Mouse (Mus musculus): ENCODE results near the gene Olfr63. TPM values are rescaled to one million over a fixed set of nuclear protein-coding genes. Genes with fewer than 3 reads are reported as not detected.
"Not testable (repeated sequence)": the region's sequence is repeated elsewhere in the genome, so short reads cannot be mapped to it uniquely, and the experiment has no call there.

Olfr63 gene
- not detected for total RNA-seq (2021)
- long read RNA-seq, experiment 1: 0 reads
- long read RNA-seq, experiment 2: 0 reads

DNA sequence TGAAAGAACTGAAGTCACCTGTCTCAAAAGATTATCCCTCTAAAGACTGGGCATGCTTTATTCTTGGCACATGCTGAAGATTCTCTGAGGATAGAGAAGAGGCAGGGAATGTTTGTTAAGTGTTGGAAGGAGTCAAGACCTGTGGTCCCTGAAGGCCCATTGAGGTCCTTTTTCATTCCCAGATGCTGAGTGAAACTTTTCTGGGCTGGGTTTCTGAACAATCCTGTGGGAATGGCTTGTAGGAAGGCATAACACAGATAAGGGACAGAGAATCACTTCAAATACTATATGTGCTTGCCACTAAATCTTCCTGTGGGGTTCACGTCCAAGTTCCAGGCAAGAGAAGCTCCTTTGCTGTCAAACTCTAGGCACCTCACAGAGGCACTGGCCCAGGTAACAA is at the start of gene Olfr63:
Gene Olfr63 (plus strand): TSS at position 301 of the 400 bp plus-strand sequence.
- no peak for DNase-seq

DNA sequence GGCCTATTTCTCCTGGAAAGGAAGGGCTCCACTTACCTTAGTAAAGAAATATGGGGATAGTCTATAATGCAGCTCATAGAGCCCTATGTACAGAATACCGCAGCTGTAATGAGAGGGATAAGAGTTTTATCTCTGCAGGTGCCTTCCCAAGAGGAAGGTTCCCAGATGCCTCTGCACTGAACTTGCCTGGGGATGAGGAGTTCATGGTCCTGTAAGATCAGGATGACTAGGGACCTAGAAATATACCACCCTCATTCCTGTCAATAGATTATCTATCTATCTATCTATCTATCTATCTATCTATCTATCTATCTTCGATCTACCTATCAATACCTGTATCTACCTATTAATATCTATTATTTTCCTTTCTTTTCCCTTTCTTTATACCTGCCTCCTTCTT is 42.9 kb upstream of the Olfr63 start, which contains the start of gene Olfr1564:
Gene Olfr1564 (minus strand): TSS at position 101 of the 400 bp plus-strand sequence.
- DNase-seq: no peak

DNA sequence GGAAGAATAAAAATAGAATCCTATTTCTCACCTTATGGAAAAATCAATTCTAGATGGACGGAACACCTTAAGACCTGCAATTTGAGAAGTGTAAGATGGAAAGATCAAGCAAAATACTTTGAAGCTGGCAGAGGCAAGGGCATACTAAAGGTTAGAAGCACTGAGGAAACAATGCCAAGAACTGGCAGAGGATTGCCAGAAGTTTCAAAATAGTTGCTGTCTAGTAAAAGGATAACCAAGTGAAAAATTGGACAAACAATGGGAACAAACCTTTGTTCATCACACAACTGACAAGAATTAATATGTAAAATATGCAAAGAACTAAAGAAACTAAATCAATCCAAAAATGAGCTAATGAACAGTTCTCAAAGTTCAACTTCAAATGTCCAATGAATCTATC is 27.8 kb upstream of the Olfr63 start:
- not testable (repeated sequence) for DNase-seq

DNA sequence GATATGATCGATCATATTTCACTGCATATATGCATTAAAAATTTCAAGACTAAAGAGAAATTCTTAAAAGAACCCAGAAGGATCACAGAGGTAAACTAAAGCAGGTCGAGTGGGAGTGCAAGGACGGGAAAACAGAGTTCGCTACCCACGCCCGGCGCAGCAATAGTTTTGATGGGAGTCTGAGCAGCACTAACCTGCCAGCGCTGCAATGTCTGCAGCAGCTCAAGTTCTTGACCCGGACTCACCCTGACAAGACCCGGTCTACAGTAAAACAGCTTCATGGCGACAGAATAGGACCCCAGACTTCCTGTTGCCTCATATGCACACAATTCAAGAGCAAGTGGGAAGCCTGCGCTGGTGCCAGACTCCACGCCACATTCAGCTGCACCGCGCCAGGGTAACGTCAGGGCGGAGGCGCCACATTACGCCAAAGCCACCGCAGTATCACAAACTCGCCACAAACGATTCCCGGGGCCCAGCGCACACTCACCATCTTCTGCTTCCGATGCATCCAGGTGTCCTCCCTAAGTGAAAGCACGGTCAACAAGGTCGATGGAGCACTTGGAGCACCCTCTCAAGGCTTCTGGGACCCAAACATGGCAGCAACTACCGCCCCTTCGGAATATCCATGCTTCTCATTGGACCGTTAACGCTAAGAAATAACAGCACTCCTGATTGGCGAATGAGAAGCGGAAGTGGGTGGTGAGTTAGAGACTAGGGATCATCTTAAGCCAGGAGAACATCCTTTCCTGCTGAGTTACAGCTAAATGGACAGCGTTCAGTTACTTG is 9.8 kb upstream of the Olfr63 start, which contains the start of gene Zfp955a:
Gene Zfp955a (minus strand): TSS at position 616 of the 789 bp plus-strand sequence.
- DNase-seq: not testable (repeated sequence)

DNA sequence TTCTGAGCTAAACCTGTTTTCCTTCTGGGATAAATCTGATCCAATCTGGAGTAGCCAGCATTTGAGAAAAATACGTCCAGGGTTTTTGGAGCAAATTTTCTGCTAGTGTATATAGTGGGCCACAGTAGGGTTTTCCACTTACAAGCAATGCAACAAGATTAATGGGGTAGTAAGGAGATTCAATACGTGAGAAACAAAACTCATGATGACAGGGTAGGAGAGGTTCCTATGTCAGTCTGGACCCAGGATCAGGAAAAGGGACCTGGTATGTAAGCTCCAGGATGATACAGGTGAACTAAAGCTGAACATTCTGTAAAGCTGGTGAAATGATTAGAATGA is 9.2 kb upstream of the Olfr63 start:
- not testable (repeated sequence) for DNase-seq

DNA sequence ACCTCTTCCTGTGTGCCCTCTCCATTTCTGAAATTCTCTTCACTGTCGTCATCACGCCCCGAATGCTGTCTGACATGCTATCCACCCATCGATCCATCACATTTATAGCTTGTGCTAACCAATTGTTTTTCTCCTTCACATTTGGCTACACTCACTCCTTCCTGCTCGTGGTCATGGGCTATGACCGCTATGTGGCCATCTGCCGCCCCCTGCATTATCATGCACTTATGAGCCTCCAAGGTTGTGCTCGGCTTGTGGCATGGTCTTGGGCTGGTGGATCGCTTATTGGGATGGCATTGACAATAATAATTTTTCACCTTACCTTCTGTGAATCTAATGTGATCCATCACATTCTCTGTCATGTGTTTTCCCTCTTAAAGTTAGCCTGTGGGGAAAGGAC is 4.4 kb downstream of the Olfr63 start:
- DNase-seq: no peak

DNA sequence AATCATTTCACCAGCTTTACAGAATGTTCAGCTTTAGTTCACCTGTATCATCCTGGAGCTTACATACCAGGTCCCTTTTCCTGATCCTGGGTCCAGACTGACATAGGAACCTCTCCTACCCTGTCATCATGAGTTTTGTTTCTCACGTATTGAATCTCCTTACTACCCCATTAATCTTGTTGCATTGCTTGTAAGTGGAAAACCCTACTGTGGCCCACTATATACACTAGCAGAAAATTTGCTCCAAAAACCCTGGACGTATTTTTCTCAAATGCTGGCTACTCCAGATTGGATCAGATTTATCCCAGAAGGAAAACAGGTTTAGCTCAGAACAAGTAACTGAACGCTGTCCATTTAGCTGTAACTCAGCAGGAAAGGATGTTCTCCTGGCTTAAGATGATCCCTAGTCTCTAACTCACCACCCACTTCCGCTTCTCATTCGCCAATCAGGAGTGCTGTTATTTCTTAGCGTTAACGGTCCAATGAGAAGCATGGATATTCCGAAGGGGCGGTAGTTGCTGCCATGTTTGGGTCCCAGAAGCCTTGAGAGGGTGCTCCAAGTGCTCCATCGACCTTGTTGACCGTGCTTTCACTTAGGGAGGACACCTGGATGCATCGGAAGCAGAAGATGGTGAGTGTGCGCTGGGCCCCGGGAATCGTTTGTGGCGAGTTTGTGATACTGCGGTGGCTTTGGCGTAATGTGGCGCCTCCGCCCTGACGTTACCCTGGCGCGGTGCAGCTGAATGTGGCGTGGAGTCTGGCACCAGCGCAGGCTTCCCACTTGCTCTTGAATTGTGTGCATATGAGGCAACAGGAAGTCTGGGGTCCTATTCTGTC is 24.8 kb downstream of the Olfr63 start, which contains the start of gene Zfp955b:
Gene Zfp955b (plus strand): TSS at position 506 of the 837 bp plus-strand sequence.
- not testable (repeated sequence) for DNase-seq

DNA sequence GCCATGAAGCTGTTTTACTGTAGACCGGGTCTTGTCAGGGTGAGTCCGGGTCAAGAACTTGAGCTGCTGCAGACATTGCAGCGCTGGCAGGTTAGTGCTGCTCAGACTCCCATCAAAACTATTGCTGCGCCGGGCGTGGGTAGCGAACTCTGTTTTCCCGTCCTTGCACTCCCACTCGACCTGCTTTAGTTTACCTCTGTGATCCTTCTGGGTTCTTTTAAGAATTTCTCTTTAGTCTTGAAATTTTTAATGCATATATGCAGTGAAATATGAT is 25.3 kb downstream of the Olfr63 start:
- not testable (repeated sequence) for DNase-seq

Other genes with a start within 250 kb of the Olfr63 start
- 1 to 10 TPM; 5.0 to 6.3 TPM for gene Zfp763, start 231.3 kb upstream of the Olfr63 start, total RNA-seq (2021)
- not detected for gene 4921501E09Rik, start 196.6 kb upstream of the Olfr63 start, total RNA-seq (2021)
- 1 to 10 TPM; 3.8 to 5.8 TPM for gene Zfp563, start 175.4 kb upstream of the Olfr63 start, total RNA-seq (2021)
- under 1 TPM; 0.05 to 0.43 TPM for gene Morc2b, start 125.0 kb upstream of the Olfr63 start, total RNA-seq (2021)
- gene Olfr55, start 96.2 kb upstream of the Olfr63 start, total RNA-seq (2021): not detected
- not detected for gene Olfr239, start 73.4 kb upstream of the Olfr63 start, total RNA-seq (2021)
- gene Olfr1564, start 43.0 kb upstream of the Olfr63 start, total RNA-seq (2021): under 1 TPM; 0.27 to 0.38 TPM
- gene Zfp955a, start 9.5 kb upstream of the Olfr63 start, total RNA-seq (2021): 1 to 10 TPM; 5.0 to 5.9 TPM
- gene Zfp955b, start 24.9 kb downstream of the Olfr63 start, total RNA-seq (2021): 10 to 100 TPM; 13.2 to 16.3 TPM
- gene Zfp81, start 94.2 kb downstream of the Olfr63 start, total RNA-seq (2021): 1 to 10 TPM; 6.8 to 7.9 TPM
- 1 to 10 TPM; 5.6 to 7.3 TPM for gene Zfp101, start 130.0 kb downstream of the Olfr63 start, total RNA-seq (2021)
- not detected for gene Actl9, start 168.2 kb downstream of the Olfr63 start, total RNA-seq (2021)